Mouse (Mus musculus) olfactory bulb, adult 2 months (tissue): Measurements from ENCODE around the gene Cdkal1. TPM values are rescaled to one million over a fixed set of nuclear protein-coding genes. Genes with fewer than 3 reads are reported as not detected.

ENCODE experiments used
- H3K27ac ChIP-seq: fragments of 200-500 bp; 2 replicates; pipeline ENCODE4 v1.5.1; 2012; ENCODE audit warnings: low read depth, low read length; ENCODE audit not compliant: insufficient read depth
- H3K4me1 ChIP-seq: fragments of 200-500 bp; 2 replicates; pipeline ENCODE4 v1.6.1; 2012; ENCODE audit warnings: low read length; ENCODE audit not compliant: control insufficient read depth, insufficient read depth
- H3K4me3 ChIP-seq: fragments of 200-500 bp; 2 replicates; pipeline ENCODE4 v1.5.1; 2012; ENCODE audit warnings: mild to moderate bottlenecking, low read depth, low read length, moderate library complexity; ENCODE audit not compliant: insufficient read depth
- CTCF ChIP-seq: fragments of 200-500 bp; IDR thresholded peaks from 2 replicates; pipeline ENCODE4 v1.5.1; 2012; ENCODE audit warnings: low read depth, mild to moderate bottlenecking, low read length, moderate library complexity; ENCODE audit not compliant: insufficient read depth
- POLR2A ChIP-seq: fragments of 200-500 bp; IDR thresholded peaks from 2 replicates; pipeline ENCODE4 v1.6.1; 2012; ENCODE audit warnings: mild to moderate bottlenecking, low read depth, low read length, moderate library complexity; ENCODE audit not compliant: insufficient read depth
- WGBS: fragments of 180-500 bp; shearing (Covaris S2); methylation state at CpG from one replicate; pipeline ENCODE4 v1.1.7; 2018; 5-methylcytosine and 5-hydroxymethylcytosine counted together
- polyA plus RNA-seq: library from polyadenylated mRNA; stranded (reverse); fragments of >200 nt; gene quantifications from 2 replicates; pipeline ENCODE4 v1.2.4, GENCODE M21; 2012; ENCODE audit warnings: low replicate concordance; ENCODE audit not compliant: missing spikeins, insufficient read depth, insufficient read length

Cdkal1 gene
- polyA plus RNA-seq, 1 experiment: not detected

DNA sequence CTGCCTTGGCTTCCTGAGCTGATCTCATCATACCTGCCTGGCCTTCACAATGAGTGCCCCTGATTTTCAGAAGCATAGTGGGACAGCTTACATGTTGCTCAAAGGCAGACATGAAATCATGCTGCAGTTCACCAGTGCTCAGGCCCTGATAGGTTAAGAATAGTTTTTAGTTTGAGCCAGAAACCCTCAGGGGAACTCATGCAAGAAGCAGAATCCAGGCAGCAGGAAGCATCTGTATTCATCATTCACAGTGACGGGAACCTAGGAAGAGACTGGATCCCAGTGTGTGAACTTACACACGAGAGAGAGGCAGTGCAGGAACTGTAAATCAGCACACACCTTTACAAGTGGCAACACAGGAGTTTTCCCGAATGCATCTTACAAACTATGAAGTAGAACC, 441.0 kb downstream of the Cdkal1 start:
- TF ChIP-seq POLR2A: no peak
- Histone ChIP-seq H3K4me3 (no peak overlapping the region), H3K27ac (no peak overlapping the region), H3K4me1 (peaks cover 2% of the 10 kb centered on the region; the same call in 1 of the 2 replicates)
- whole genome bisulfite sequencing: 48% methylated on average over 3 of the region's 3 CpGs

DNA sequence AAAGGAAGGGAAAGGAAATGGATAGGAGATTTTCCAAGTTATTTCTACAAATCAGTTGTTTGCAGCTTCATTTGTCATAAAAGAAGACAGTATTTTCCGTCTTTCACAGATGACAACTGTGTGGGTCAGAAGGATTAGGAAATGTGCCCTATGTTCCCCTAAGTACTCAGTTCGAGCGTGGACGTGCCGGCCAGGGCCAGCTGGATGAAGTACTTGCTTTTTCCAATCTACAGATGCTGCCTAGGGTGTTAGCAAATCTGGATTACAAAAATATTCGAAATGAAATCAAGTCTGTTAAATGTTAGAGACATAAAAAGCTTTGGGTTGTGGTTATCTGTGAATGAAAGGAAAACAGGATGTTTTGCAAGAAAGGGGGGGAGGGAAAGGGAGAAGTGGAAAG, 444.3 kb downstream of the Cdkal1 start:
- TF ChIP-seq POLR2A: no peak
- no peak overlapping the region for H3K27ac ChIP-seq
- H3K4me3 ChIP-seq: no peak overlapping the region
- H3K4me1 ChIP-seq: peaks cover 8% of the 10 kb centered on the region
- WGBS: 95% methylated on average over 6 of the region's 6 CpGs

DNA sequence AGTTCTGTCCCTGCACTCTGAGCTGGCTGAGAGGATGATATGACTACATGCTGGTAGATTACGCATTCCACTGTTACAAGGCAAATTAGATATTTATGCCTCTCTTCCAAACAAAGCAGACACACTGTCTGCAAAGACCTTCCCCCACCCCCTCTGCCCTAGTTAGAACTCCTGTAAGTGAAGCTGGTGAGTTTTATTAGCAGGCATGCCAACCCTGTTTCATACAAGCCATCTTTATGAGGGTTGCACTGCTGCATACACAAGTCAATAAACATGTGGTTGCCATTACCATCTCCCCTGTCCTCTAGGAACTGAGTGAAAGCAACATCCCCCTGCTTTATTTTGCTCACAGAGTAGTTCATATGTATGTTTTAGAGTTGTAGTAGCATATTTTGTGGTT, 447.9 kb downstream of the Cdkal1 start:
- Histone ChIP-seq H3K4me1 (peaks cover 6% of the 10 kb centered on the region), H3K4me3 (no peak overlapping the region), H3K27ac (no peak overlapping the region)
- 42% methylated on average over 1 of the region's 1 CpGs for WGBS
- TF ChIP-seq CTCF (no peak), POLR2A (no peak)

DNA sequence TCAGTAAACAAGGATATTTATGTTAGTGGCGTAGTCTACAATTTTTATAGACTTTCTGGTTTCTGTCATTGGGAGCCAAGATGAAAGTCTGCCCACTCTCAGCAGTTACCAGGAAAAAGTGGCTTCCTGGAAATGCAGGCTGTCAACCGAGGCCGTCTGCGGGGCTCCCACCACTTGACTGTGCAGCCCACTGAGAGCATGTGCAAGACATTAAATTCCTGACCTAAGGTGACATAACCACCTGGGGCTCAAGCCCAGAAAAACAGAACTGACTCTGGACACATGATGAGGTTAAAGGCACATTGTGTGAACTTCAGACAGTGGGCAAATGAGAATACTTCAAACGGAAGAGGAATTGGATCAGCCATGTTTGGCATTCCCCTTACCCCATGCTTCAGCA, 450.2 kb downstream of the Cdkal1 start:
- Histone ChIP-seq H3K4me1 (peaks cover 6% of the 10 kb centered on the region), H3K27ac (no peak overlapping the region), H3K4me3 (no peak overlapping the region)
- 77% methylated on average over 5 of the region's 5 CpGs for WGBS
- TF ChIP-seq POLR2A: no peak

DNA sequence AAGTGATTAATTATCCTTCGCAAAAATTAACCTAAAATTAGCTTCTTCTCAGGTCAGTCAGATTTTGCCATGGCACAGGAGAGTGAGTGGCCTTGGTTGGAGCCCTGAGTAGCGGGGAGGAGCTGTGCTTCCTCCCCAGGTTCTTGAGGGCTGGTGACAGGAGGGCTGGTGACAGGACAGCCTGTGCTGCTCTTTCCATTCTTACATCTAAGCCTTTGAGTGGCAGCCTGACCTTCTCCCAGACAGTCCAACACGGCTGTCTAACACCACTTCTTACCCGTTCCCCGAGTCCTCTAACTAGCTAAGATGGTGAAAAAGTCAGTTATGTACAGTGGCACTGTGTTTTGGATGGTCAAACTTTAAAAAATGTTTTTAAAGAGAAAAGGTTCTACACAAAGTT, 452.3 kb downstream of the Cdkal1 start:
- Histone ChIP-seq H3K4me3 (no peak overlapping the region), H3K27ac (no peak overlapping the region), H3K4me1 (peaks cover 3% of the 10 kb centered on the region)
- 89% methylated on average over 5 of the region's 5 CpGs for WGBS
- TF ChIP-seq CTCF: no peak
- no peak for TF ChIP-seq POLR2A

DNA sequence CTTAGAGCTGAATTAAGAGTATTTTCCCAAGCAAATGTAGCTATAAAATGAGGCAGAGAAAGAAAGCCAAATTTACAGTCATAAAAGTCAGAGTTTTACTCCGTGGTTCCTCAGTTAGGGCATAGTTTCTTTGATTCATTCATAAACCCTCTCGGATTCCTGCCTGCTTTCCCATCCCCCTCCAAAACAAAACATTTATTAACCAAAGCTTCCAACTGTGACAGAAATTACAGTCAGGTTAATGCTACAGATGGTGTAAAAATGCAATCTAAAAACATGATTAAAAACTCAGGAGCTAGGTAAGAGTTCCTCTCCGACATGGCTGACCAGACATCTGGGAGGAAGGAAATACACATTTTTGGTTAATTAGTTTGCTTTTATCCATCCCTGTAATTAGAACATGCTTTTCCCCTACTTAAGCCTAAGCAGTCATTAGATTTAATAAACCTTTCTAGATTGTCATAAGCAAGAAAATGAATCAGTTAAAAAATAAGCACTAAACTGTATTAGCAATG, 452.9 kb downstream of the Cdkal1 start:
- Histone ChIP-seq H3K4me1 (no peaks in the 10 kb centered on the region), H3K4me3 (no peak overlapping the region), H3K27ac (no peak overlapping the region)
- WGBS: 59% methylated on average over 3 of the region's 3 CpGs
- TF ChIP-seq POLR2A: no peak
- no peak for TF ChIP-seq CTCF

DNA sequence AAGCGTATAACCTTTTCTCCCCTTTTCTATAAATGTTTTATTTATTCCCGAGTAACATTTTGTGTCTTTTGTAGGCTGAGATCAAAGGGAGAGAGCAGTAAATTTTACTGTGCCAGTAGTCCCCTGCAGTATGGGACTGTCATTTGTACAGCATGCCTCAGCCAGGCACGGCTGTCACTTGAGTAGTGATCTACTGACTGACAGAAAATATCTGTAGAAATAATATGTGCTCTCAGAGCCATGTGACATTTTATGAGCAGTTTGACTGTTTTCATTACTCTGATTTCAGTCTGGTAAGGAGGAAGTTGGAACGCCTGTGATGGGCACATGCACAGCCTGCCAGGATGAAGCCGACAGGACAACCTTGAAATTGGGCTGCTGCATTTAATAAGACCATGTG, 455.6 kb downstream of the Cdkal1 start:
- 84% methylated on average over 5 of the region's 5 CpGs for WGBS
- no peak overlapping the region for H3K4me3 ChIP-seq
- H3K27ac ChIP-seq: no peak overlapping the region
- no peak for TF ChIP-seq CTCF
- TF ChIP-seq POLR2A: no peak
- no peaks in the 10 kb centered on the region for H3K4me1 ChIP-seq

DNA sequence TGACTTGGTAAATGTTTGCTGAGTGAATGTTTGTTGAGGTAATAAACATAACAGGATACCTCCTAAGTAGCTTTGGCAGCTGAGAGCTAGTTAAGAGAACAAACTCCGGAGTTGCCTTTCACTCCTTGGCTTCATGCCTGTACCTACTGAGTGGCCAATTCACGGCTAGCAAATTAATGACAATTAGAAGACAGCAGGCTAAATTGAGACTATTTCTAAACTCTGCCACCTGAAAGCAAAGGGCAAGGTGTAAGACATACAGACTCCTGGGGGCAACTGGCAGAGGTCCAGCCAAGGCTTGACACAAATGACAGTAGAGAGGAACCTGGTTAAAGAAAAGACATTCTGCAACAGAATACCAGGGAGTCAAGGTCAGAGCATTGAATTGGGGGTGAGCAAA, 457.0 kb downstream of the Cdkal1 start:
- Histone ChIP-seq H3K4me1 (no peaks in the 10 kb centered on the region), H3K4me3 (no peak overlapping the region), H3K27ac (no peak overlapping the region)
- no peak for TF ChIP-seq CTCF
- TF ChIP-seq POLR2A: no peak
- WGBS: 56% methylated on average over 2 of the region's 2 CpGs

DNA sequence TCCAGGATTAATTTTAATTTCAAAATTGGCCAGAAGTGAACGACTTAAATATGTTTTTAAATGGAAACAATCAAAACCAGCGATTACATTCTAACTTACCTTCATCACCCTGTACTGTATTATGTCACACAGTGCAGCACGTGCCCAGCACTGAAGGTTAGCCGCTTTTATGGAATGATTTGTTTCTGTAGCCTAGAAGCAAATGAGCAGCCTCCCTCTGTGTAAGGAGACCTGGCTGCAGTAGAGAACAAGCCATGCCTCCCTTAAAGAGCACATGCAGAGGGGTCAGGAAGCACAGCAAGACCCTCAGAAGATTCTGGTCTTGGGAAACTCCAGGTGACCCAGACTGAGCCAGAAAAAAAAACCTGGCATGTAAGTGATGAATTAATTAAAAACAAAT, 459.8 kb downstream of the Cdkal1 start:
- Histone ChIP-seq H3K4me1 (no peaks in the 10 kb centered on the region), H3K4me3 (no peak overlapping the region), H3K27ac (no peak overlapping the region)
- TF ChIP-seq CTCF: no peak
- no peak for TF ChIP-seq POLR2A
- 92% methylated on average over 4 of the region's 4 CpGs for WGBS

DNA sequence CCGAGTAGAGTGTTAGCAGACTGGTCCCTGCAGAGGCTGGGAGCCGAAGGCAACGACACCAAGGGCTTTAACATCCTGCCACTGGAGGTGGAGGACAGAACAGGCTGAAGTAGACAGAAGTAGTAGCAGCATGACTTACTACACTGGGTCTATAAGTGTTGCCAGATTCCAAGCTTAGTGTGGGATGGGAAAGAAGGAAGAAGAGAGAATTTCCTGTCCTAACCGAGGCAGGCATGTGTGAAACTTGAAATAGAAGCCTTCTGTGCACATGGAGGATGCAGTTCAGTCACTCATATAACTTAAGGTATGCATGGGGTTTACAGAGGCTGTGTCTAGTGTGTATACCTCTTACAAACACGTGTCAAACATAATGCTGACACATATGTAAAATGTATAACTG, 465.4 kb downstream of the Cdkal1 start:
- no peak for TF ChIP-seq CTCF
- no peak for TF ChIP-seq POLR2A

More for the DNA sequence above, 465.4 kb downstream of the Cdkal1 start:
- Histone ChIP-seq H3K27ac (no peak overlapping the region), H3K4me1 (no peaks in the 10 kb centered on the region), H3K4me3 (no peak overlapping the region)
- WGBS: 92% methylated on average over 5 of the region's 5 CpGs
